Mouse (Mus musculus): ENCODE measurements around the gene Klra4. TPM values are rescaled to one million over a fixed set of nuclear protein-coding genes. Genes with fewer than 3 reads are reported as not detected.
"Not testable (repeated sequence)": the region's sequence is repeated elsewhere in the genome, so short reads cannot be mapped to it uniquely, and the experiment has no call there.

Klra4 gene
- polyA plus RNA-seq (2014; fragmentation: Nextera tagmentation; extraction: Ambion mirVana) = not detected in 2 replicates

- H3K27ac ChIP-seq (ENCODE audit: low read depth); H3K4me3 ChIP-seq (ENCODE audit: low read depth, low read length); H3K9me3 ChIP-seq (ENCODE audit: low read depth, low read length); H3K4me2 ChIP-seq; H3K9ac ChIP-seq; H3K36me3 ChIP-seq (ENCODE audit: insufficient read depth); ATAC-seq (ENCODE audit: insufficient read depth); H3K27me3 ChIP-seq (ENCODE audit: insufficient read depth, low read length); DNase-seq; H3K4me1 ChIP-seq (ENCODE audit: insufficient read depth): not testable (repeated sequence)
- 57% methylated on average over 1 of the region's 1 CpGs for WGBS
Observed at GRCm38 (mm10) chr6:130067171-130067570, at the start of gene Klra4. Klra4 (minus strand) TSS chr6:130067271.

DNA sequence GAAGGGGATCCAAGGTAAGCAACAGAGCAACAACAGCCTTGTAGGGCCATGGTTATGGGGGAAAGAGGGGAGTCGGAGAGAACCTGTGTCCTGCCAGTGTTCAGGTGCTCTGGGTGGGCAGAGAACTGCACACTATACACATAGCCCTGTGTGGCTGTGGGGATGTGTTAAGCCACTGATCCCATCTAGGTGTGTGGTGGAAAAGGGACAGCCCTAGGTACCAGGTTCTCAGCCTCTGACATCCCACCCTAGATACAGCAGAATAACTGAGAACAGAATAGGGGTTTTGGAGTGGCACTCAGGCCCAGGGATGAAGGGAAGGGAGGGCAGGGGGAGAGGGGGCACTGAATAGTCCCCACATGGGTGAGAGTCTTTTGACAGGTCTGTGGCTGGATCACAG, 43.4 kb upstream of the Klra4 start:
- no peaks in the 10 kb centered on the region for H3K4me1 ChIP-seq (ENCODE audit: insufficient read depth)
- no peak overlapping the region for H3K27ac ChIP-seq (ENCODE audit: low read depth)
- ATAC-seq (ENCODE audit: insufficient read depth) (no peak), DNase-seq (no peak)
- no peak overlapping the region for H3K4me2 ChIP-seq
- 86% methylated on average over 1 of the region's 1 CpGs for WGBS
- no peaks in the 10 kb centered on the region for H3K36me3 ChIP-seq (ENCODE audit: insufficient read depth)
- no peak for TF ChIP-seq CTCF (IDR thresholded peaks at IDR 0.05; ENCODE audit: low read depth)
- no peaks in the 10 kb centered on the region for H3K9me3 ChIP-seq (ENCODE audit: low read depth, low read length)
- H3K9ac ChIP-seq = no peak overlapping the region
- no peak overlapping the region for H3K4me3 ChIP-seq (ENCODE audit: low read depth, low read length)
- H3K27me3 ChIP-seq (ENCODE audit: insufficient read depth, low read length) = no peaks in the 10 kb centered on the region

DNA sequence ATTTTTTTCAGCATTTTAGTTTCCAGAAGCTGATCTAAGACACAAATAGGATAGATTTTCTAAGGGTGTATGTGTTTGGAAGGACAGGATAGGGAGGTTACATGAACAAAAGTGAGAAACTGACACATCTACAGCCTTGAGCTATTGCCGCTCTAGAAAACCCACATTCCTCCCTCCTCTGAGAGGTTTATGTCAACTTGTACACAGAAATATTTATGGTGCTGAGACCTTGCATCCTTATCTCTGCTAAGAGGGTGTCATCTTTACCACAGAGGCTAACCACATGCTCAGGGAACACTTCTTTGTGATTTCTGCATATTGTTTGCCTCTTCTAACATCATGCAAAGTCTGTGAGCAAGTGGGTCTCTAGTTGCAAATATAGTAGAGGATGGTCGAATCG, 35.7 kb upstream of the Klra4 start:
- not testable (repeated sequence) for H3K9me3 ChIP-seq (ENCODE audit: low read depth, low read length); H3K4me3 ChIP-seq (ENCODE audit: low read depth, low read length); ATAC-seq (ENCODE audit: insufficient read depth); H3K27me3 ChIP-seq (ENCODE audit: insufficient read depth, low read length); H3K27ac ChIP-seq (ENCODE audit: low read depth); DNase-seq; H3K9ac ChIP-seq; H3K4me1 ChIP-seq (ENCODE audit: insufficient read depth); H3K36me3 ChIP-seq (ENCODE audit: insufficient read depth); H3K4me2 ChIP-seq
- WGBS = 89% methylated on average over 3 of the region's 3 CpGs

DNA sequence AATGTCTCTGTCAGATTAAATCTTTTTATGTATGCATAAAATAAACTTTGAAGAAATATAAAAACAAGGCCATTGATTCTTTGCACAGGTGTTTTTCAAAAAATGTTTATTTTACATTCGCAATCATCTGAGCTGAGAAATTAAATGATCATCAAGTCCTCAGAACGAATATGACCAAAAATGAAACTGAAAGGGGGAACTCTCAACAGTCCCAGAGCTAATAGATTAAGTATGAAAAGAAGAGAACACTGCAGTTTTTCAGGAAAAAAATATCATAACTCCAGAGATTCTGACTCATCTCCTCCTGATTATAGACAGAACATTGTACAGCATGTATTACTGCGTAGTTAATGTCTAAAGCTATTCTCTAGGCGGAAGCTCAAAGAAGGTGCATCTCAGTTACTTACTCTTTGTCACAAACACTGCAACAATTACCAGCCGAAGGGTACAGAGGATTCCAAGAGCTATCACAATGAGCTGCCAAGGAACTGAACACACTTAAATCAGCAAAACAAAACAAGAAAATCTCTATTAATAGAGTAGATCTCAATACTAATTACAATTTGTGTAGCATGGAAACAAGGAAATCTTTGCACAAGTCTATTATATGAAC, 25.4 kb upstream of the Klra4 start:
- Histone ChIP-seq H3K4me1 (ENCODE audit: insufficient read depth) (no peaks in the 10 kb centered on the region), H3K27ac (ENCODE audit: low read depth) (no peak overlapping the region), H3K9ac (no peak overlapping the region), H3K4me2 (no peak overlapping the region), H3K36me3 (ENCODE audit: insufficient read depth) (no peaks in the 10 kb centered on the region), H3K9me3 (ENCODE audit: low read depth, low read length) (no peaks in the 10 kb centered on the region), H3K4me3 (ENCODE audit: low read depth, low read length) (no peak overlapping the region), H3K27me3 (ENCODE audit: insufficient read depth, low read length) (no peaks in the 10 kb centered on the region)
- no peak for ATAC-seq (ENCODE audit: insufficient read depth)
- 71% methylated on average over 5 of the region's 5 CpGs for WGBS
- DNase-seq = no peak
- no peak for TF ChIP-seq CTCF (IDR thresholded peaks at IDR 0.05; ENCODE audit: low read depth)

- no peak overlapping the region for H3K27ac ChIP-seq (ENCODE audit: low read depth)
- ATAC-seq (ENCODE audit: insufficient read depth) = no peak
- no peaks in the 10 kb centered on the region for H3K36me3 ChIP-seq (ENCODE audit: insufficient read depth)
- DNase-seq = no peak
- H3K9ac ChIP-seq = no peak overlapping the region
- no peak overlapping the region for H3K4me3 ChIP-seq (ENCODE audit: low read depth, low read length)
- no peaks in the 10 kb centered on the region for H3K27me3 ChIP-seq (ENCODE audit: insufficient read depth, low read length)
- no peaks in the 10 kb centered on the region for H3K9me3 ChIP-seq (ENCODE audit: low read depth, low read length)
- no peak overlapping the region for H3K4me2 ChIP-seq
- TF ChIP-seq CTCF (IDR thresholded peaks at IDR 0.05; ENCODE audit: low read depth) = no peak
- WGBS = 70% methylated on average over 5 of the region's 5 CpGs
- H3K4me1 ChIP-seq (ENCODE audit: insufficient read depth) = no peaks in the 10 kb centered on the region
Observed at GRCm38 (mm10) chr6:130065196-130065595, 1.9 kb downstream of the Klra4 start.

- H3K4me2 ChIP-seq; DNase-seq; H3K27ac ChIP-seq (ENCODE audit: low read depth); H3K27me3 ChIP-seq (ENCODE audit: insufficient read depth, low read length); H3K9ac ChIP-seq; H3K9me3 ChIP-seq (ENCODE audit: low read depth, low read length); H3K4me3 ChIP-seq (ENCODE audit: low read depth, low read length); ATAC-seq (ENCODE audit: insufficient read depth); H3K4me1 ChIP-seq (ENCODE audit: insufficient read depth); H3K36me3 ChIP-seq (ENCODE audit: insufficient read depth): not testable (repeated sequence)
- WGBS = 41% methylated on average over 4 of the region's 4 CpGs
Observed at GRCm38 (mm10) chr6:130035146-130035545, 31.9 kb downstream of the Klra4 start.

GRCm38 (mm10) chr6:130031493-130032089, 35.5 kb downstream of the Klra4 start:
- not testable (repeated sequence) for H3K36me3 ChIP-seq (ENCODE audit: insufficient read depth); H3K9me3 ChIP-seq (ENCODE audit: low read depth, low read length); ATAC-seq (ENCODE audit: insufficient read depth); H3K4me3 ChIP-seq (ENCODE audit: low read depth, low read length); H3K27me3 ChIP-seq (ENCODE audit: insufficient read depth, low read length); H3K4me1 ChIP-seq (ENCODE audit: insufficient read depth); DNase-seq; H3K27ac ChIP-seq (ENCODE audit: low read depth); H3K9ac ChIP-seq; H3K4me2 ChIP-seq

DNA sequence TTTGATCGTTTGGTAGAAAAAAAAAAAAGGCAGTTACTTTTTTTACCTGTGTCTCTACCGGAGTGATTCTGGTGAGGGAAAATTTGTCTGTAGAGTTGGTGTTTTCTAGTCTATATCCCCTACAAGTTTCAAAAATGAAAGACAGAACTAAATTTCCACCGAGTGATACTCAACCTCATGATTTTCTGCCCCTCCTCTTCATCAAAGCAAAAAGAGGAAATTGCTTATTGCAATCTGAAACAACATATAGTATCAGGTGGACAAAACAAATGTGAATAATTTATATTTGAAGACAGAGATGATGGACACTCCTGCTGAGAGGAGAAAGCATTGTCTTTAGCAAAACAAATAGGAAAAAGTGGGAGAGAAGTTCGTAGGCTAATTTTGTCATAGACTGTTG, 40.2 kb downstream of the Klra4 start, which contains the start of gene Klra6:
TSS of gene Klra6 (minus strand) at position 101 of the 400 bp plus-strand sequence.
- H3K27ac ChIP-seq (ENCODE audit: low read depth) = no peak within 1 kb of the TSS
- WGBS = 70% methylated on average over 4 of the region's 4 CpGs
- H3K36me3 ChIP-seq (ENCODE audit: insufficient read depth) = no peaks in the 10 kb centered on the region
- ATAC-seq (ENCODE audit: insufficient read depth) (no peak), DNase-seq (no peak)
- no peak within 1 kb of the TSS for H3K4me3 ChIP-seq (ENCODE audit: low read depth, low read length)
- no peak within 1 kb of the TSS for H3K9ac ChIP-seq
- H3K4me2 ChIP-seq = no peak within 1 kb of the TSS
- no peaks in the 10 kb centered on the region for H3K4me1 ChIP-seq (ENCODE audit: insufficient read depth)
- no peaks in the 10 kb centered on the region for H3K9me3 ChIP-seq (ENCODE audit: low read depth, low read length)
- no peak for TF ChIP-seq CTCF (IDR thresholded peaks at IDR 0.05; ENCODE audit: low read depth)
- no peaks in the 10 kb centered on the region for H3K27me3 ChIP-seq (ENCODE audit: insufficient read depth, low read length)

Other genes starting within 250 kb of the Klra4 start
- not detected in 2 replicates for gene Gm17631, start 204.6 kb downstream of the Klra4 start, polyA plus RNA-seq (2014; fragmentation: Nextera tagmentation; extraction: Ambion mirVana)
- not detected in 2 replicates for gene Klra17, start 190.6 kb downstream of the Klra4 start, polyA plus RNA-seq (2014; fragmentation: Nextera tagmentation; extraction: Ambion mirVana)
- not detected in 2 replicates for gene Klra5, start 149.6 kb downstream of the Klra4 start, polyA plus RNA-seq (2014; fragmentation: Nextera tagmentation; extraction: Ambion mirVana)
- not detected in 2 replicates for gene Klra6, start 40.3 kb downstream of the Klra4 start, polyA plus RNA-seq (2014; fragmentation: Nextera tagmentation; extraction: Ambion mirVana)
- not detected in 2 replicates for gene Klra8, start 62.6 kb upstream of the Klra4 start, polyA plus RNA-seq (2014; fragmentation: Nextera tagmentation; extraction: Ambion mirVana)
- not detected in 2 replicates for gene Klra9, start 125.8 kb upstream of the Klra4 start, polyA plus RNA-seq (2014; fragmentation: Nextera tagmentation; extraction: Ambion mirVana)
- gene Klra7, start 166.1 kb upstream of the Klra4 start, polyA plus RNA-seq (2014; fragmentation: Nextera tagmentation; extraction: Ambion mirVana) = not detected in 2 replicates
- gene Klra10, start 214.7 kb upstream of the Klra4 start, polyA plus RNA-seq (2014; fragmentation: Nextera tagmentation; extraction: Ambion mirVana) = not detected in 2 replicates